Mouse (Mus musculus): ENCODE results near the gene Nfix. TPM values are rescaled to one million over a fixed set of nuclear protein-coding genes. Genes with fewer than 3 reads are reported as not detected.

The Nfix gene
- total RNA-seq, 1 experiment = 0.89 TPM

DNA sequence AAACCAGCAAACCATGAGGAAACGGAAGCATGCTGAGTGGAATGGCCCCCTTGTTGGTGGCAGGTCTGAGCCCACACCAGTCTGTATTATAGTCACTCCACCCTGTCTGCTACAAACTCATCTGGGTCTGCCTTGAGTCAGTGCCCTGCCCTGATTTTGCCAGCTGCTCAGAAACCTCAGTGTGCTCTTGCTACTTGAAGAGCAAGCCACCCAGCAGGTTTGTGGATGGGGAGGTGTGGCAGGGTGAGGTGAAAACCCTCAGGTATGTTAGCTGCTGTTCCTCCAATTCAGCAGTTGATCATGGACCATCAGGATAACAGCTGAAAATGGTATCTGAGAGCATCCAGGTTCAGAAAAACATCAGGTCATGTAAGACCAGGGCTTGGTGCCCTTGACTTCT lies 132.1 kb downstream of the Nfix start:
- H3K4me3 ChIP-seq (ENCODE audit: insufficient read depth in 1 of 2, low read depth in 1 of 2, low read length in 2 of 2, poor library complexity in 1 of 2, severe bottlenecking in 1 of 2) = no peak overlapping the region
- in situ Hi-C loops (cut with MboI; ENCODE audit: low sequenced_read_pairs in 2 of 2, unreplicated experiment in 2 of 2) = no loop called here
- TF ChIP-seq HCFC1 (IDR thresholded peaks at IDR 0.05; ENCODE audit: borderline replicate concordance, insufficient read depth, low read length) = no peak
- no peak for TF ChIP-seq ZC3H11A (IDR thresholded peaks at IDR 0.05; ENCODE audit: borderline replicate concordance, low read depth, low read length)
- TF ChIP-seq CHD2 (IDR thresholded peaks at IDR 0.05; ENCODE audit: low read depth, low read length) = no peak
- TF ChIP-seq MAFK (IDR thresholded peaks at IDR 0.05; ENCODE audit: insufficient read depth, low read depth, low read length) = no peak
- no peak for TF ChIP-seq ZNF384 (IDR thresholded peaks at IDR 0.05; ENCODE audit: low read depth, low read length)
- H3K36me3 ChIP-seq (ENCODE audit: control insufficient read depth, insufficient read depth, low read length, poor library complexity, severe bottlenecking) = peaks cover 22% of the 10 kb centered on the region
- no peak for DNase-seq (ENCODE audit: low read depth, low spot score)
- no peaks in the 10 kb centered on the region for H3K9me3 ChIP-seq (ENCODE audit: control insufficient read depth, insufficient read depth, low read depth, low read length)
- peaks cover 5 to 13% of the 10 kb centered on the region in 2 experiments; a peak in 2 of 4 replicates for H3K4me1 ChIP-seq (ENCODE audit: control insufficient read depth in 2 of 2, insufficient read depth in 2 of 2, low read length in 2 of 2, poor library complexity in 1 of 2)
- no peak overlapping the region for H3K27ac ChIP-seq (ENCODE audit: insufficient read depth, low read depth, low read length, poor library complexity, severe bottlenecking)
- no peak overlapping the region for H3K9ac ChIP-seq (ENCODE audit: insufficient read depth, low read depth, low read length, poor library complexity, severe bottlenecking)

- peak overlapping the region; percentile 76 to 77 for H3K4me3 ChIP-seq (ENCODE audit: insufficient read depth in 1 of 2, low read depth in 1 of 2, low read length in 2 of 2, poor library complexity in 1 of 2, severe bottlenecking in 1 of 2)
- TF ChIP-seq HCFC1 (IDR thresholded peaks at IDR 0.05; ENCODE audit: borderline replicate concordance, insufficient read depth, low read length) (no peak), ZNF384 (IDR thresholded peaks at IDR 0.05; ENCODE audit: low read depth, low read length) (no peak), ZC3H11A (IDR thresholded peaks at IDR 0.05; ENCODE audit: borderline replicate concordance, low read depth, low read length) (no peak), CHD2 (IDR thresholded peaks at IDR 0.05; ENCODE audit: low read depth, low read length) (no peak), MAFK (IDR thresholded peaks at IDR 0.05; ENCODE audit: insufficient read depth, low read depth, low read length) (no peak)
- H3K9me3 ChIP-seq (ENCODE audit: control insufficient read depth, insufficient read depth, low read depth, low read length) = no peaks in the 10 kb centered on the region
- peaks cover 5 to 8% of the 10 kb centered on the region in 2 experiments; a peak in 2 of 4 replicates for H3K4me1 ChIP-seq (ENCODE audit: control insufficient read depth in 2 of 2, insufficient read depth in 2 of 2, low read length in 2 of 2, poor library complexity in 1 of 2)
- in situ Hi-C loops (cut with MboI; ENCODE audit: low sequenced_read_pairs in 2 of 2, unreplicated experiment in 2 of 2) = no loop called here
- no peak for DNase-seq (ENCODE audit: low read depth, low spot score)
- H3K36me3 ChIP-seq (ENCODE audit: control insufficient read depth, insufficient read depth, low read length, poor library complexity, severe bottlenecking) = peaks cover 15% of the 10 kb centered on the region
- H3K27ac ChIP-seq (ENCODE audit: insufficient read depth, low read depth, low read length, poor library complexity, severe bottlenecking) = peak overlapping the region; percentile 96
- peak overlapping the region; percentile 85 for H3K9ac ChIP-seq (ENCODE audit: insufficient read depth, low read depth, low read length, poor library complexity, severe bottlenecking)
Measured at GRCm38 (mm10) chr8:84665385-84665893, 134.7 kb downstream of the Nfix start.

GRCm38 (mm10) chr8:84664566-84665384 lies 135.4 kb downstream of the Nfix start:
- DNase-seq (ENCODE audit: low read depth, low spot score) = no peak
- H3K4me3 ChIP-seq (ENCODE audit: insufficient read depth in 1 of 2, low read depth in 1 of 2, low read length in 2 of 2, poor library complexity in 1 of 2, severe bottlenecking in 1 of 2) = peak overlapping the region; percentile 76 to 77
- in situ Hi-C loops (cut with MboI; ENCODE audit: low sequenced_read_pairs in 2 of 2, unreplicated experiment in 2 of 2) = no loop called here

DNA sequence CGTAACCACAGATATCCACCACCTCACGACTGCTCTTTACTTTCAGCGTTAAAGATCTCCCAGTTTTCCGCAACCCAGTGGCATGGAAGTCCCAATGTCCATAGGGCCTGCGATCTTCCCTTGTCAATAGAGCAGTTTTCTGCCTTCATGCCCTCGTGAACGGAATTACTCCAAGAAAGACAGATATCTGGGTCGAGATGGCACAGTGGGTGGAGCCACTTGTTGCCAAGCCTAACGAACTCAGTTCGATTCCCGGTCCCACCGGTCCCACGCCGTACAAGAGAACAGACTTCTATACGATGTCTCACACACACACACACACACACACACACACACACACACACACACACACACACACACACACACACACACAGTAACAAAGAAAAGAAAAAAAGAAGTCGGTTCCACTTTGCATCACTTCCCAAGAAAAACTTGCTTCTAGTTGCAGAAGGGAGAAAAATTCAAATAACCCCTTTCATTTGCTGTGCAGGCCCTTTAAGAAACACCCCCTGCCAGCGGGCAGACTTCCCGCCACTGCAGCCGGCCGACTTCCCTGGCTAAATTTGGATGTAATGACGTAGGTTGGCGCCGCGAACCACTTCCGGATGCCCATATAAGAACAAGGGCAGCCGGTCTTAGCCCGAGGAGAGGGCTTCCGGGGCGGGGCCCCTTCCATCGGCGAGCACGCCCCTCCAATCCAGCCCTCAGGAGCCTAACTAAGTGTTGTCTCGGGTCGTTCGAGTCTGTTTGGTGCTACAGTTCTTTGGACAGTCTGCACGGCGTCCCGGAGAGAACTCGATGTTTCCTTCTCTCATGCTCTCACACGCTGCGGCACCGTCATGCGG lies 136.4 kb downstream of the Nfix start:
- H3K4me1 ChIP-seq (ENCODE audit: control insufficient read depth in 2 of 2, insufficient read depth in 2 of 2, low read length in 2 of 2, poor library complexity in 1 of 2) = peaks cover 5 to 6% of the 10 kb centered on the region in 2 experiments; a peak in 2 of 4 replicates
- peak; percentile 71; the same call in 1 of the 2 replicates for TF ChIP-seq HCFC1 (IDR thresholded peaks at IDR 0.05; ENCODE audit: borderline replicate concordance, insufficient read depth, low read length)
- TF ChIP-seq CHD2 (IDR thresholded peaks at IDR 0.05; ENCODE audit: low read depth, low read length) = no peak
- no peaks in the 10 kb centered on the region for H3K9me3 ChIP-seq (ENCODE audit: control insufficient read depth, insufficient read depth, low read depth, low read length)
- DNase-seq (ENCODE audit: low read depth, low spot score) = no peak
- peaks cover 11% of the 10 kb centered on the region for H3K36me3 ChIP-seq (ENCODE audit: control insufficient read depth, insufficient read depth, low read length, poor library complexity, severe bottlenecking)
- H3K9ac ChIP-seq (ENCODE audit: insufficient read depth, low read depth, low read length, poor library complexity, severe bottlenecking) = peak overlapping the region; percentile 85
- in situ Hi-C loops (cut with MboI; ENCODE audit: low sequenced_read_pairs in 2 of 2, unreplicated experiment in 2 of 2) = no loop called here
- peak overlapping the region; percentile 76 to 89 for H3K4me3 ChIP-seq (ENCODE audit: insufficient read depth in 1 of 2, low read depth in 1 of 2, low read length in 2 of 2, poor library complexity in 1 of 2, severe bottlenecking in 1 of 2)
- peak overlapping the region; percentile 96 for H3K27ac ChIP-seq (ENCODE audit: insufficient read depth, low read depth, low read length, poor library complexity, severe bottlenecking)

More at GRCm38 (mm10) chr8:84664566-84665384, 135.4 kb downstream of the Nfix start:
- TF ChIP-seq ZC3H11A (IDR thresholded peaks at IDR 0.05; ENCODE audit: borderline replicate concordance, low read depth, low read length) (no peak), CHD2 (IDR thresholded peaks at IDR 0.05; ENCODE audit: low read depth, low read length) (no peak), MAFK (IDR thresholded peaks at IDR 0.05; ENCODE audit: insufficient read depth, low read depth, low read length) (no peak), ZNF384 (IDR thresholded peaks at IDR 0.05; ENCODE audit: low read depth, low read length) (no peak), HCFC1 (IDR thresholded peaks at IDR 0.05; ENCODE audit: borderline replicate concordance, insufficient read depth, low read length) (peak; percentile 76)
- Histone ChIP-seq H3K9ac (ENCODE audit: insufficient read depth, low read depth, low read length, poor library complexity, severe bottlenecking) (peak overlapping the region; percentile 85), H3K4me1 (ENCODE audit: control insufficient read depth in 2 of 2, insufficient read depth in 2 of 2, low read length in 2 of 2, poor library complexity in 1 of 2) (peaks cover 3 to 5% of the 10 kb centered on the region in 2 experiments; a peak in 1 of 4 replicates), H3K36me3 (ENCODE audit: control insufficient read depth, insufficient read depth, low read length, poor library complexity, severe bottlenecking) (peaks cover 11% of the 10 kb centered on the region), H3K27ac (ENCODE audit: insufficient read depth, low read depth, low read length, poor library complexity, severe bottlenecking) (peak overlapping the region; percentile 96), H3K9me3 (ENCODE audit: control insufficient read depth, insufficient read depth, low read depth, low read length) (no peaks in the 10 kb centered on the region)

All from ES-E14 (cell line).